Mouse (Mus musculus) layer of hippocampus, postnatal 25 days (tissue): ENCODE measurements at regions not wholly inside any gene's neighbourhood (a gene's known extent, or its start where the extent isn't known, plus 50 kb on each side); places are given as distances from the start of the nearest gene placed in this dataset.
A peak's percentile ranks its signal among the peaks of the same experiment; 100 is the strongest.

Experiments used
- DNase-seq, 2 experiments: peaks; one replicate each; pipeline ENCODE4 v3.0.0; 2022; ENCODE audit warnings: mixed read lengths in 2 of 2, low spot score in 1 of 2; ENCODE audit errors: extremely low spot score in 1 of 2

DNA sequence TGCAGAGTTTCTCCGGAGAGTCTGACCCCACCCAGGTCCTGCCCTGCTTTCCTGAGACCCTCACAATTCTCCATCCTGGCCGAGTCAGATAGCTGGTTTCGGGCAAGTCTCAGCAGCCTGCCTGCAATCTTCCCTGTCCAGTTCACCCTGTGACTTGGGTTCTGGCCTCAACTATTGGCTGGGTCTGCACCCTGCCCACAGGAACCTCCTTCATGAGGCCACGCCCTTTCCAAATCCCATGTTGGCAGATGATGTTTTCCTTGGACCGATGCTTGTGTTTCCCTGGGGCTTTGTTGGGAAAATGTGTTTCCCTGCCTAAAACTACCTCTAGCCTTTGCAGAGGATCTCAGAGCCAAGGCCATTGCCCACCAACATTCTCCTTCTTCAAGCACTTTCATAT, 171.0 kb upstream of the Klf3 start:
- DNase-seq: no peak

DNA sequence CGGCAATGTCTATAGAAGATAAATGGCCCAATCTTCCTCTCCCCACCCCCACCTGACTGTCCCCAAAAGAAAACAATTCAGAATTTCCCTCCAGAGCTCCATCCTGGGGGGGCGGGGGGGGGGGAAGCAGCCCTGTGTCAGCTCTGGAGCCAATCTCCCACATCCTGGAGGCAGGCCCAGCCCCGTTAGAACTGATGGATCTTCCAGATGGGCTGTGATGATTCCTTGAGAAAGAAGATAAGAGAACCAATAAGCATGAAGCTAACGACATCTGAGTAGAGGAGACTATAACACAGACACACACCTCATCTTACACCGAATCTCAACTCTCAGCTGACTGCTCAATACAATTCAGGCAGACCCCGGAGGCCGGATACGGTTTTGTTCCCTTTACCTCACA, 169.2 kb upstream of the Klf3 start:
- DNase-seq: no peak

GRCm38 (mm10) chr5:64634721-64635120, 168.5 kb upstream of the Klf3 start:
- DNase-seq: no peak

GRCm38 (mm10) chr5:64636301-64636700, 166.9 kb upstream of the Klf3 start:
- DNase-seq: no peak

- no peak for DNase-seq
Observed at GRCm38 (mm10) chr5:64643584-64643983, 159.6 kb upstream of the Klf3 start.

DNA sequence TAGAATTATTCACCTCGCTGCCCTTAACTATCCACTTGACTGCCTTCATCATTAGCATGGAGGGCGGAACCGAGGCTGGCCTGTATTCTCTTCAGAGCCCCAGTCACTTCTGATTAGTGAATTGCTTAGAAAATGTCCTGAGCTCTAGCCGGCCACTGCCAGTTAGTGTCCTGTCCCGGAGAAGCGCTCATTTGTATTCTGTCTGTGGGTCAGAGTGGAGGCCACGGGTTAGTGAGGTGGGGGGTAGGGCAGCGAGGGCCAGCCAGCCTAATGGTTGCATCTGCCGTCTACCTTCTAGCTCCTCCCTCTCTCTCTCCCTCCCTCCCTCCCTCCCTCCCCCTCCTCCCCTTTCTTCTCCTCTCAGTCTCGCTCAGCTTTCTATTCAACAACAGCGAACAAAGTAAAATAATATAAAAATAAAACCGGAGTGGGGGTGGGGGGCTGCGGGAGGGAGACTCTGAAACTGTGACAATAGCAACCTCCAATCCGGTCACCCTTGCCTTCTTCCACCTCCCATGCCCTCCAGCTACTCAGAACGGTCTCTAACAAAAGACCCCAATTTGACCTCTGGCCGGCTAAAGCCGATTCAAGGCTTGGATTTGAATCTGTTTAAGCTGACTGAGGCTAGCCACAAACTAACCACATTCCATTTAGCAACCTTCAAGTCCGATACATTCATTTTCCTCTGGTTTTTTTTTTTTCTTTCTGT, 155.6 kb upstream of the Klf3 start:
- peak in 1 of 2 experiments; percentile 16 for DNase-seq

GRCm38 (mm10) chr5:64648492-64648891, 154.7 kb upstream of the Klf3 start:
- DNase-seq: no peak

- DNase-seq: no peak
Observed at GRCm38 (mm10) chr5:64651407-64651806, 151.8 kb upstream of the Klf3 start.

GRCm38 (mm10) chr5:64653764-64654163, 149.4 kb upstream of the Klf3 start:
- DNase-seq: no peak

- no peak for DNase-seq
Observed at GRCm38 (mm10) chr5:64655286-64655685, 147.9 kb upstream of the Klf3 start.

GRCm38 (mm10) chr5:64661959-64662358, 141.2 kb upstream of the Klf3 start:
- no peak for DNase-seq

- DNase-seq: no peak
Observed at GRCm38 (mm10) chr5:64662476-64662875, 140.7 kb upstream of the Klf3 start.

GRCm38 (mm10) chr5:64663766-64664165, 139.4 kb upstream of the Klf3 start:
- DNase-seq: no peak

DNA sequence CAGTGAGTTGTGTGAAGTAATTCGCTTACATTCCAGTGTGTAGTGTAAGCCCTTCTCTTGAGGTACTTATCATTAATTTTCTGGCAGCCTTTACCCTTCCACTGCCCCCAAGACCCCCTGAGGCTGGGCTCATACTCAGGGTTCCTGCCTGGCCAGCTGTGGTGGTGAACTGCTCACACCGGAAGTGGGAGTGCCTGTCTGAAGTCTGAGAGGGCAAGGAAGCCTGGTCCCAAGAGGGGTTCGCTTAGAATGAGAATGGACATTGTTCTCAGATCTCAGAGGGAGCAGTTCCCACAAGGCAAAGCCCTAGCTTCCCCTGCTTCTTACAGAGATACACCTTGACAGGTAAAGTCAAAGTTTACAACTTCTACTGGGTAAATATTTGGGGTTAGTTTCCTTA, 138.1 kb upstream of the Klf3 start:
- DNase-seq: no peak

GRCm38 (mm10) chr5:64666256-64666655, 136.9 kb upstream of the Klf3 start:
- DNase-seq: no peak

- no peak for DNase-seq
Observed at GRCm38 (mm10) chr5:64667053-64667452, 136.1 kb upstream of the Klf3 start.

DNA sequence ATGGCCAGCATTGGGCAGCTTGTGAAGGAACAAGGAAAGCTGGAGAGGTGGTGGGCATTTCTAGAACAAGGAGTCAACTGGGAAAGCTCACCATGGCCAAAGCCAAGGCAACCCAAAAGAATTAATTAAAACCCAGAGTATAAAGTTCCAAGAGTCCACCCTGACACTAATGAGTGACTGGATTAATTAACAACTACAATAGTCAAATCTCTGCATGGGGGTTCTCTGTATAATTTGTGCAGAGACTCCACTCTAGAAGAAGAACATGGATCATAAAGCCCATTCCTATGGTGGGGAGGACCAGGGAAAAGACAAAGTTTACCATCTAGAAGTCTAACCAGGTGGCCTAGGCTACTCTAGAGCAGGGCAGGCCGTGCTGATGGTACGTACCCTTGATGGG, 129.3 kb upstream of the Klf3 start:
- no peak for DNase-seq

DNA sequence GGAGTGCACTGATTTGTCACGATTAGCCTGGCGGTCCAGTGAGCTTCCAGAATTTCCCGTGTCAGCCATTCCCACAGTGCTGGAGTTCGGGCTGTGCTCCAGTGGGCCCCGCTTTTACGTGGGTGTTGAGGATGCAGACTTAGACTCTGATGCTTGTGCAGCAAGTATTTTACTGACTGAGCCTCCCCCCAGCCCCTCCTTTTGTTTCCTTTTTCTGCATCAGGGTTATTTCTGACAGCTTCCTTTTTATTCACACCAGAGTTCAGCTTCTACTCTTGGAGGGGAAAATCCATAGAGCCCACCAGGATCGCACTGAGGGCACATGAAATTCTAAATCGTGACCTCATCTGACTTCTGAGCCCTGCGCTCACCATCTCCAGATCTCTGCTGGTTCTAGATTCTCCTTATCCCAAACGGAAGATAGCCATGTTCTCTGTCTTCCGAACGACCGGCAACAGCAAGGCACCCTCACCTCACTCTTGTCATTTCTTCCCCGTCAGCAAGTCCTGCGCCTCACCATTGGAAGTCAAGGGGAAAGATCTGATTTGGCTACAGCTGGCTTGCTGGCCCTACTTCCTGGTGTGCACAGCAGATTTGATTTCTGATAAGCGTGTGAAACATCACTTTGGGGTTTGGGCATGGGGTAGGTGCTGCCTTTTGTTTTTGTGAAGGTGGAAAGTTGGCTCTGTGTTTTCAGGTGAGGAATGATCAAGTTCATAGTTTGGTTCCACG, 126.8 kb upstream of the Klf3 start:
- DNase-seq: no peak

DNA sequence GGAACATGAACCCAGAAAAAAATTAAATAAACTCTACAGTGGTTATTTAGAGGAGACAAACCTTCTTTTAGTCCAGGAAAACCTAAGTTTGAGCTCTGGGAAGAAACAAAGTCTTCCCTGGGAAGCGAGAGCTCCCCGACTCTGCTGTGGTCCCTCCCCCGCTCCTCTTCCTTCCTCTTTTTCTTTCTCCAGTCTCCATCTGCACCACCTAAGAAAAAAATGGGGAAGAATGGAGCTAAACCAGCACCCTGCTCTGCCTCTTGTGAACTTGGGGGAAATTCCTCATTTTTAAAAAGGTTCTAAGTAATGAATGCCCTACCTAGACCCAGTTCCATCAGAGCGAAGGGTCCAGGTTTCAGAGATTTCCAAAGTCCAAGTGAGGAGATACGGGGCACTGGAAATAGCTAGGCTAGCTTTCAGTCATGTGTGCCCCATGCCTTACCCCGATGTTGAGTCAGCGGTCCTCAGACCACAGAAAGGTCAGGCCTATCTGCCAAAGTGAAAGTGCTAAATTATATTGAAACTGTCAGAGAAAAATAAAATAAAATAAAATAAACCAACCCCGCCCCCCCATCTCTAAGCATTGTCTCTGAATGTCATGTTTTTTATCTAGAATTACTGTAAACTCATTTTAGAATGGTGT, 126.1 kb upstream of the Klf3 start:
- no peak for DNase-seq

- no peak for DNase-seq
Observed at GRCm38 (mm10) chr5:64678706-64679105, 124.5 kb upstream of the Klf3 start.

DNA sequence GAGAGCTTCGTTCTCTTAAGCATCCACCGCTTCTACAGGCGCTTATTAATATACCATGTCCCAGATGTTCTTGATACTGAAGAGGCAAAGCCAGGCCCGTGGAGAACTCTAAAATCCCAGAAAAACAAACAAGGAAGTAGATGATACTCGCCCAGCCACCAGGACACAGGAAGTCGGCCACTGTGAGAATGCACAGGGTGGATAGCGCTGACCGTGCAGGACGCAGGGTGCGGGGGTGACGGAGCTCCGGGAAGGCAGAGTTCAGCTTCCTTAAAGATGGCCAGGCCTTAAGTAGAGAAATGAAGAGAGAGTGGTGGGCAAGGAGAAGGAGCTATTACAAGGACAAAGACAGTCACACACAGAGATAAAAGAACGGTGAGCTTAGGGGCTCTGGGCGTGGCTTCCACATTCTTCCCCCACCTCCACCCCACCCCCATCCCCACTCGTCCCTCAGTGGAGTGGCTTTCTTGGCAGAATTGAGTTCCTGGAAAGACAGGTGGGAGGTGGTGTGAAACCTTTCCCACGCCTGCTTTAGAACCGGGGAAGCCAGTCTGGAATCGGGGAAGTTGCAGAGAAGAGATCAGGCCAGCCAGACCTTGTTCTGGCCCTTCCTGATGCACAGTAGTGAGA, 123.1 kb upstream of the Klf3 start:
- DNase-seq: no peak
